Mouse (Mus musculus): Measurements from ENCODE around the gene Naaa. TPM values are rescaled to one million over a fixed set of nuclear protein-coding genes. Genes with fewer than 3 reads are reported as not detected.

The Naaa gene
- polyA plus RNA-seq (2014; fragmentation: Nextera tagmentation; extraction: Ambion mirVana), result 6.7 and 8.2 TPM in 2 replicates

DNA sequence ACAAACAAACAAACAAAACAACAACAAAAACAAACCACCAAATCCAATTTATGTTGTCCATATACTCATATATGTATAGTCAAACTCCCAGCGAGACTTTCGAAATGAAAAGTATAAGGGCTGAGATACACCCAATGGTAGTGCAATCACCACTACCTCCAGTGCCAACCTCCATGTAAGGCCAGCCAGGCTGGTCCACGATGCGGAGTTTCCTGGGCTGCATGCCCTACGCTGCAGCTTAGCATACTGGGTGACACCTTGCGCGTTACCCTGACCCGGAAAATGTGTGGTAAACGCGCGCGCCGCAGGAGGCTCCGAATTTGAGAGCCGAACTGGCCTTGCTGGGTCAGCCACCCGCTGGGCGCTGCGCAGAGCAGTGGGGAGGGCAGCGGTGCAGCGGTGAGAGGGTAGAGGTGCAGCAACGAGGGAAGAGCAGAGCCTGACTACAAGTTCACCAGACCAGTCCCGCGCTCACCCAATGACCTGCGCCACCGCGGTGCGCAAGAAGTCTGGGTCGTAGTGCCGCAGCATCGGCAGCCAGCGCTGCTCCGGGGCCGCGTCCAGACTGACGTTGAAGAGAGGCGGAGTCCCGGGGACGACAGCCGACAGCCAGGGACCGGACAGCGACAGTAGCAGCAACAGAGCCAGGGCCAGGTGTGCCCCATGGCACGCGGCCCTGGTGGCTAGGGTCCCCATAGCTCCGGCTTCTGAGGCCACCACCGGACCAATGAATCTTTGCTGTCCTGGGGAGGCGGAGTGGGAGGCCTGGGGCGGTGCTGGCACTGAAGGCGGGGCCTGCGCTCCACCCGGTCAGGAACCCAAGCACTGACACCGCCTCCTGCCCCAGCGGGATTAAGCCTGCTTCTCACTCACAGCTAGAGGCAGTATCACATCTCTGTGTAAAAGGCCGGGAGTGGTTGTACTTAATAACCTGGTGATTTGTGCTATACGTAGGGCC lies at the start of gene Naaa:
Gene Naaa (minus strand): TSS at position 734 of the 958 bp plus-strand sequence.
- ATAC-seq (ENCODE audit: insufficient number of reproducible peaks, low FRiP score, low TSS enrichment, low read depth), result peak; percentile 87
- H3K9ac ChIP-seq (ENCODE audit: low read length), result peak within 1 kb of the TSS; percentile 49; the same call in 1 of the 2 replicates
- H3K27ac ChIP-seq (replicated peaks; ENCODE audit: low read depth, low read length), result no peak within 1 kb of the TSS
- no peaks in the 10 kb centered on the region for H3K9me3 ChIP-seq (ENCODE audit: control insufficient read depth, low read length)
- peak; percentile 85 for DNase-seq (ENCODE audit: low spot score)
- 3% methylated on average over 54 of the region's 54 CpGs for WGBS
- peak within 1 kb of the TSS; percentile 65 for H3K4me3 ChIP-seq (ENCODE audit: low read depth, low read length)
- no peaks in the 10 kb centered on the region for H3K27me3 ChIP-seq (ENCODE audit: control insufficient read depth, insufficient read depth, low read length)
- H3K36me3 ChIP-seq (ENCODE audit: control insufficient read depth, insufficient read depth, low read length), result no peaks in the 10 kb centered on the region
- peaks cover 4% of the 10 kb centered on the region; the same call in 1 of the 2 replicates for H3K4me1 ChIP-seq (ENCODE audit: control insufficient read depth, insufficient read depth, low read length)
- peak within 1 kb of the TSS; percentile 92 for H3K4me2 ChIP-seq (ENCODE audit: low read depth, severe bottlenecking)

DNA sequence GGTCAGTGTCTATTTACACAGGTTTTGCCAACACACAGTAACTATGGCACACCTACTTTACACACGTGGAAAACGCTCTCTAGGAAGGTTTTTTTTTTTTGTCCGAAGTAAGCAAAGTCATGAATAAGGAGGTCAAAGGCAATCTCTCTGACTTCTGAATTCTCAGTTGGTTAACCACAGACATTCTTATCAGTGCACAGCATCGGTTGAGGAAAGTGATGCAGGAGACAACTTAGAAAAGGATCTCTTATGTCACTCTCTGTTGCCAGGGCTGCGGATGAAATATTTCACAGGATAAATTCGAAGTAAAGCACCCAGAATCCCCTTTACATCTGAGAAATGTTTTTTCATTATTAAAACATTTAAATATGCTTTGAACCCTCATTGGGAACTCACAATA lies 49.4 kb upstream of the Naaa start:
- no peak overlapping the region for H3K4me3 ChIP-seq (ENCODE audit: low read depth, low read length)
- DNase-seq (ENCODE audit: low spot score) (no peak), ATAC-seq (ENCODE audit: insufficient number of reproducible peaks, low FRiP score, low TSS enrichment, low read depth) (no peak)
- H3K4me2 ChIP-seq (ENCODE audit: low read depth, severe bottlenecking), result no peak overlapping the region
- H3K9me3 ChIP-seq (ENCODE audit: control insufficient read depth, low read length), result no peaks in the 10 kb centered on the region
- no peak overlapping the region for H3K27ac ChIP-seq (replicated peaks; ENCODE audit: low read depth, low read length)
- H3K36me3 ChIP-seq (ENCODE audit: control insufficient read depth, insufficient read depth, low read length), result no peaks in the 10 kb centered on the region
- H3K27me3 ChIP-seq (ENCODE audit: control insufficient read depth, insufficient read depth, low read length), result no peaks in the 10 kb centered on the region
- H3K9ac ChIP-seq (ENCODE audit: low read length), result no peak overlapping the region
- H3K4me1 ChIP-seq (ENCODE audit: control insufficient read depth, insufficient read depth, low read length), result no peaks in the 10 kb centered on the region
- 89% methylated on average over 6 of the region's 6 CpGs for WGBS

DNA sequence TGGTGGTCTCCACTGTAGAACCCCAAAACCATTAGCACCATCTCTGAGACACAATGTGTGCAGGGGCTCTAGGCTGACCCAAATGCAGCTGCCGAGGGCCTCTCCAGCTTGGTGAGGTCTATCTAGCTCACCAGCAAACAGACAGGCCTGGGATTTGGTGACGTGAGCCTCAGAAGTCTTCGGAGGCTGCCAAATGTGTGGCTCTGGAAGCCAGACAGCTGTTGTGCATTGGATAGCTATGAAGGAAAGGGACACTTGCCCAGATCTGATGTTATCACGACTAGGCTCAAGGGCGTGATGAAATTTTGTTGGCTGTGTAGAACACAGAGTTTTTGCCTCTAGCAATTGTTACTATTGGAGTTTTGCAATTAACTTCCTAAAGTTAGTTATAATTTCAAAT lies 45.3 kb upstream of the Naaa start:
- Histone ChIP-seq H3K9me3 (ENCODE audit: control insufficient read depth, low read length) (no peaks in the 10 kb centered on the region), H3K4me1 (ENCODE audit: control insufficient read depth, insufficient read depth, low read length) (no peaks in the 10 kb centered on the region), H3K36me3 (ENCODE audit: control insufficient read depth, insufficient read depth, low read length) (no peaks in the 10 kb centered on the region), H3K27me3 (ENCODE audit: control insufficient read depth, insufficient read depth, low read length) (no peaks in the 10 kb centered on the region), H3K4me3 (ENCODE audit: low read depth, low read length) (no peak overlapping the region), H3K4me2 (ENCODE audit: low read depth, severe bottlenecking) (no peak overlapping the region), H3K27ac (replicated peaks; ENCODE audit: low read depth, low read length) (no peak overlapping the region), H3K9ac (ENCODE audit: low read length) (no peak overlapping the region)
- no peak for DNase-seq (ENCODE audit: low spot score)
- WGBS, result 79% methylated on average over 5 of the region's 5 CpGs
- no peak for ATAC-seq (ENCODE audit: insufficient number of reproducible peaks, low FRiP score, low TSS enrichment, low read depth)

DNA sequence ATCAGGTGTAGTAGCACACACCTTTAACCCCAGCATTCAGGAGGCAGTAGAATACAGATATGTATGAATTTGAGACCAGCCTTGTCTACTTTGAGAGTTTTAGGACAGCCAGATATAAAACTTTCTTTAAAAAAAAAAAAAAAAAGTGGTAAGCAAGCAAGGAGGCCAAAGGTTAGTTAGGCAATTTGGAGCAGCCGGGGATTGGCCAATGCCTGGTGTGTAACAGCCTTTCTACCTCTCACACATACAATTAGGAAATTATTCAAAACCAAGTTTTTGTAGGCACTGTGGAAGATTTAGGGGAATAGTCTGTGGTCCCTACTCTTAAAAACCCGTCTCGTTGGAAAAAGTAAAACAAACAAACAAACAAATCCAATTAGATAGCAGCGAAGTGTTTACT lies 44.6 kb upstream of the Naaa start:
- WGBS, result 85% methylated on average over 4 of the region's 4 CpGs
- H3K4me1 ChIP-seq (ENCODE audit: control insufficient read depth, insufficient read depth, low read length), result no peaks in the 10 kb centered on the region
- no peak for DNase-seq (ENCODE audit: low spot score)
- no peak overlapping the region for H3K4me3 ChIP-seq (ENCODE audit: low read depth, low read length)
- no peak overlapping the region for H3K27ac ChIP-seq (replicated peaks; ENCODE audit: low read depth, low read length)
- no peaks in the 10 kb centered on the region for H3K27me3 ChIP-seq (ENCODE audit: control insufficient read depth, insufficient read depth, low read length)
- no peaks in the 10 kb centered on the region for H3K36me3 ChIP-seq (ENCODE audit: control insufficient read depth, insufficient read depth, low read length)
- H3K4me2 ChIP-seq (ENCODE audit: low read depth, severe bottlenecking), result no peak overlapping the region
- no peak for ATAC-seq (ENCODE audit: insufficient number of reproducible peaks, low FRiP score, low TSS enrichment, low read depth)
- no peak overlapping the region for H3K9ac ChIP-seq (ENCODE audit: low read length)
- no peaks in the 10 kb centered on the region for H3K9me3 ChIP-seq (ENCODE audit: control insufficient read depth, low read length)

DNA sequence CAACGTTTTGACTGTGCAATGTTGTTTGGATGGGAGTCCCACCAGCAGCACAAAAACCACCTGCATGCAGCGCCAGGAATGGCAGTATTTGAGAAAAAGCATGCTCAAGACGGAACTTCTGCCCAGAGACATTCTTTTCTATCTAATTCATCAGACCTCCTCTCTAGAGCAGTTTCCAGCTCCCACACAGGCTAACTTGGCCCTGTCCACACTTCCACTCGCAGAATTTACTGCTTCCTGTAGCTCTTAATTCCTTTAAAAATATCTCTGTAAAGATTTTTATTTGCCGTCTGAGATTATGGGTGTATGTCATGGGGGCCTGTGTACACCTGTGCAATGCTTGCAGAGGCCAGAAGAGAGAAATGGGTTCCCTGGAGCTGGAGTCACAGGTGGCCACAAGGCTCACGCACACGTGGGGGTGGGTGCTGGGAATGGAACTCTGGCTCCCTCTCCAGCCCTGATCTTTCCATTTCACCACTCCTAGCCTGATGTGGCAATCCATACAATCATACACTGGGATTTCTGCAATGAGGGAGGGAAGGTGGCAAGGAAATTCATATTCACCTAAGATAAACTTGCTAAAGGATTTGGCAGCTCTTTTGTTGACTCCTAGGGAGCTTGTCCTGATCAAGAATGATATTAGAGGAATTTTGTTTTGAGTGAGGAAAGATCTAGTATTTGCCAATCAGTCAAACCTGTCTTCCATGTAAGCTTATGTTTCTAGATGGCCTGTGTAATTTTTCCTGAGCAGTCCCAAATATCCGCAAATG lies 43.8 kb upstream of the Naaa start:
- no peaks in the 10 kb centered on the region for H3K36me3 ChIP-seq (ENCODE audit: control insufficient read depth, insufficient read depth, low read length)
- H3K9me3 ChIP-seq (ENCODE audit: control insufficient read depth, low read length), result no peaks in the 10 kb centered on the region
- WGBS, result 71% methylated on average over 8 of the region's 8 CpGs
- no peak for ATAC-seq (ENCODE audit: insufficient number of reproducible peaks, low FRiP score, low TSS enrichment, low read depth)
- DNase-seq (ENCODE audit: low spot score), result no peak
- no peaks in the 10 kb centered on the region for H3K4me1 ChIP-seq (ENCODE audit: control insufficient read depth, insufficient read depth, low read length)
- H3K27me3 ChIP-seq (ENCODE audit: control insufficient read depth, insufficient read depth, low read length), result no peaks in the 10 kb centered on the region
- no peak overlapping the region for H3K27ac ChIP-seq (replicated peaks; ENCODE audit: low read depth, low read length)
- no peak overlapping the region for H3K9ac ChIP-seq (ENCODE audit: low read length)
- H3K4me3 ChIP-seq (ENCODE audit: low read depth, low read length), result no peak overlapping the region
- no peak overlapping the region for H3K4me2 ChIP-seq (ENCODE audit: low read depth, severe bottlenecking)

DNA sequence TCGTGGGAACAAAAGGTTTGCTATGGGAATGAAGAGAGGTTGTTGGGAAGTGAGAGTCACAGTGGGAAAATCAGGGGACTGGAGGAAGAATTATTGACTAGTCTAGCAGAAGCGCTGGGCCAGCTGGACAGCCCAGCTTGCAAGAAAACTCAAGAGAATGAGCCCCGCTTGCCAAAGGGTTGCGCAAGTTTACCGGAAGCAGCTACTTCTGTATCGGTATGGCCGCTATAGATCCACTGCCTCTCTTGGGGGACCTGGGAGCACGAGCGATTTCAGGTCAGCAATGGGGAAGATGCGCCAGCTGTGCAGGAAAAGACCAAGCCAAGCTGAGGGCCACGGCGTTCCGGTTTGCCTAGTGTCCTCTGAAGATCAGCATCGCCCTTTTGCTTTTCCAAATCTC lies 40.6 kb upstream of the Naaa start:
- WGBS, result 94% methylated on average over 14 of the region's 14 CpGs
- H3K9ac ChIP-seq (ENCODE audit: low read length), result no peak overlapping the region
- no peak overlapping the region for H3K27ac ChIP-seq (replicated peaks; ENCODE audit: low read depth, low read length)
- DNase-seq (ENCODE audit: low spot score), result no peak
- H3K36me3 ChIP-seq (ENCODE audit: control insufficient read depth, insufficient read depth, low read length), result no peaks in the 10 kb centered on the region
- no peak overlapping the region for H3K4me2 ChIP-seq (ENCODE audit: low read depth, severe bottlenecking)
- ATAC-seq (ENCODE audit: insufficient number of reproducible peaks, low FRiP score, low TSS enrichment, low read depth), result no peak
- H3K27me3 ChIP-seq (ENCODE audit: control insufficient read depth, insufficient read depth, low read length), result no peaks in the 10 kb centered on the region
- H3K4me3 ChIP-seq (ENCODE audit: low read depth, low read length), result no peak overlapping the region
- no peaks in the 10 kb centered on the region for H3K4me1 ChIP-seq (ENCODE audit: control insufficient read depth, insufficient read depth, low read length)
- no peaks in the 10 kb centered on the region for H3K9me3 ChIP-seq (ENCODE audit: control insufficient read depth, low read length)

DNA sequence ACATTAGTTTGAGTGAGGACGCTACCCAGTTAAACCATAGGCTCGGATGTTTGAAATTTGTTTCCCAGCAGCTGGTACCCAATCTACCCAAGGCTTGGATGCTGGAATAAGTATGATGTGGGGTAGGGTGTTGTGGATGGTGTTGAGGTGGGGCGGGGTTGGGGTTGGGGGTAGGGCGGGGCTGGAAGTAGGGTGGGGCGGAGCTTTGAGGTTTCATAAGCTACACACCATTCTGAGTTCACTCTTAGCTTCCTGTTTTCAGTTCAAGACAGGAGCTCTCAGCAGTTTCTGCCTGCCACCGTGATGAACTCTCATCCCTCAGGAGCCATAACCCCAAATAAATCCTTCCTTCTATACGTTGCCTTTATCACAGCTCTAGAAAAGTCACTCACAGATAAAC lies 40.1 kb upstream of the Naaa start:
- Histone ChIP-seq H3K4me1 (ENCODE audit: control insufficient read depth, insufficient read depth, low read length) (no peaks in the 10 kb centered on the region), H3K27me3 (ENCODE audit: control insufficient read depth, insufficient read depth, low read length) (no peaks in the 10 kb centered on the region), H3K9me3 (ENCODE audit: control insufficient read depth, low read length) (no peaks in the 10 kb centered on the region), H3K36me3 (ENCODE audit: control insufficient read depth, insufficient read depth, low read length) (no peaks in the 10 kb centered on the region), H3K9ac (ENCODE audit: low read length) (no peak overlapping the region), H3K27ac (replicated peaks; ENCODE audit: low read depth, low read length) (no peak overlapping the region), H3K4me3 (ENCODE audit: low read depth, low read length) (no peak overlapping the region), H3K4me2 (ENCODE audit: low read depth, severe bottlenecking) (no peak overlapping the region)
- 84% methylated on average over 7 of the region's 7 CpGs for WGBS
- ATAC-seq (ENCODE audit: insufficient number of reproducible peaks, low FRiP score, low TSS enrichment, low read depth) (no peak), DNase-seq (ENCODE audit: low spot score) (no peak)

DNA sequence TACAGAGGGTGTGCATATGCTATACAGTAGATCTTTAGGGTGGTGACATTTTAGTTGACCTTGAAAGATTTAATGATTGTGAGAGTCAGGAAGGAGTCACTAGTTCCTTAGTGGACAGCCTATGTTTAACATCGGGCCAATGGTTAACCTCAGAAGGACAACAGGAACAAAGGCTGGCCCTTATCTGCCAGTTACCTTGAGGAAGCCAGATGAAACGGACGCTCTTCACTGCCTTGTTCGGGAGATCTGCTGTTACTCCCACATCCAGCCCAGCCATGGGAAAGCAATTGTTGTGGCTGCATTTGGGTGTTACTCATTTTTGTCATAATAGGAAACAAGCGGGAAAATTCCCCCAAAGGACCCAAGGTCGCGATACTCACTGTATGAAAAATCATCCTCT lies 35.8 kb upstream of the Naaa start:
- Histone ChIP-seq H3K27ac (replicated peaks; ENCODE audit: low read depth, low read length) (no peak overlapping the region), H3K4me2 (ENCODE audit: low read depth, severe bottlenecking) (no peak overlapping the region), H3K9me3 (ENCODE audit: control insufficient read depth, low read length) (no peaks in the 10 kb centered on the region), H3K27me3 (ENCODE audit: control insufficient read depth, insufficient read depth, low read length) (no peaks in the 10 kb centered on the region), H3K9ac (ENCODE audit: low read length) (no peak overlapping the region), H3K4me1 (ENCODE audit: control insufficient read depth, insufficient read depth, low read length) (peaks cover 2% of the 10 kb centered on the region; the same call in 1 of the 2 replicates), H3K36me3 (ENCODE audit: control insufficient read depth, insufficient read depth, low read length) (no peaks in the 10 kb centered on the region), H3K4me3 (ENCODE audit: low read depth, low read length) (no peak overlapping the region)
- no peak for DNase-seq (ENCODE audit: low spot score)
- no peak for ATAC-seq (ENCODE audit: insufficient number of reproducible peaks, low FRiP score, low TSS enrichment, low read depth)
- WGBS, result 76% methylated on average over 7 of the region's 7 CpGs
